Mouse (Mus musculus): ENCODE measurements at regions not wholly inside any gene's neighbourhood (a gene's known extent, or its start where the extent isn't known, plus 50 kb on each side); places are given as distances from the start of the nearest gene placed in this dataset.
"Not testable (repeated sequence)": the region's sequence is repeated elsewhere in the genome, so short reads cannot be mapped to it uniquely, and the experiment has no call there.

DNA sequence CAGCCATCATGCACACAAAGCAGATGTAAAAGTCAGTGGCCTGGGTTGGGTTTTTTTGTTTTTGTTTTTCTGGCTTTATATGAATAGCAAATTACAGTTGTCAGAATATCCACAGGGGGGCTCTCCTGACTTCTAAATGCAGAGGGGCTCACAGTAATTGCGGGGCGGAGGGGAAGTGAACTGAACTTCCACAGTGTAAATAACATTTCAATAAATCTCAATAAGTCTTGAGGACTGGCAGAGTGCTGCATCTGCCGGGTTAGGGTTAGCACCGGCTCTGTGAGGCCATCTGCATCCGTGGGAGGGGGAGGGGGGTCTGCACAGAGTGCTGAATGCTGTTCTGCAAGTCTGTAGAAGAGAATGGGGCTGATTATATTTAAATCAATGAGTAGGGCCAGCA lies 50.3 kb upstream of the Arl4c start:
- peak; percentile 79 for DNase-seq (ENCODE audit: low spot score)

DNA sequence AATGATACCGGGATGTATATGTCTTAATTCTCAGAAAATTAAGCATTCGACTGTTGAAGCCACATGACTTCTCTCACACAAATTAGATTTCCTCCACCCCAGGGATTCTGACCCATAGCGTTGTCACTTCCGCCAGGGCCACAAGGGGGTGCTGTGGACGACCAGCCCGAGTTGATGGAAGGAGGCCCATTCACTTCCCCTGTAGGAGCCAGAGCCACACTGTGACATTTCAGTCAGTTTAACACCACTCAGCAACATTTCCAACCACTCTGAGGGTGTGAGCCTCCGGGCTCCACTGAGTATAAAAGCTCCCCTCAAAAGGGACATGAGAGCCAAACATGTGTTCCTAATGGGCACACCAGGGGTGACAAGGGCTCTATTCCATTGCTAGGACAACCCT lies 54.6 kb upstream of the Arl4c start:
- peak; percentile 71 for DNase-seq (ENCODE audit: low spot score)

DNA sequence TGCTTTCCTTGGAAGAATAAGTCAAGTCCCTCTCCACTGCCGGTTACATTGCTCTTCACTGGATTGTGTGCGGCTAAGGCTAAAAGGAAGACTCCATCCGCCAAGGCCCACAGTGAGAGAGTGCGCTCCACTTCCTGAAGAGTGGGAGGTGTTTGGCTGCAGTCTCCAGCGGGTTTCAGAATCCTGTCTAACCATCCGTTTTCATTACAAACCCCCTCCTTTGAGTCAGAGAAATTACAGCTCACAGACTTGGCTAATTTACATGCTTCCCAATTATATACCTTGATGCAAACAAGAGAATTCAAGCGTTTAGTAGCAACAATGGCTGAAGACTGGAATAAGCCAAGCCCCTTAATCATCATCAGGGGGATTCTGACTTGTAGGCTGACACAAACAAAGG lies 55.1 kb upstream of the Arl4c start:
- peak; percentile 47 for DNase-seq (ENCODE audit: low spot score)

DNA sequence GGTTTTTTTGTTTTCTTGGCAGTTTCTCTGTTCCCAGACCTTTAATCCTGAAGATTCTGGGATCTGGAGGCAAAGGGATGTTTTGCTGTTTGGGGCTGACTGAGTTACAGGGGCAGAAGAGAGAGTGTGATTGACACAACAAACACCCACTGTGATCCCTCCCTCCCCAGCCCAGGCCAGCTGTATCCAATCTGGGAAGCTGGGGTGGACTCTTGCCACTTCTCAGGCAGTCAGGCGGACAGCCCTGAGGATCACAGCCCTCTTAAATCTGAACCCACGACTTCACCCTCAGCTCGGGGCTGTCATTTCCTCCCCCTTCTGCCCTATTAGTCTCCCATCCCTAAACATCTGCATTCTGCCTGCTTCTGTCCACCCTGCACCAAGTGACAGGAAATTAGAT lies 55.7 kb upstream of the Arl4c start:
- peak; percentile 41 for DNase-seq (ENCODE audit: low spot score)

DNA sequence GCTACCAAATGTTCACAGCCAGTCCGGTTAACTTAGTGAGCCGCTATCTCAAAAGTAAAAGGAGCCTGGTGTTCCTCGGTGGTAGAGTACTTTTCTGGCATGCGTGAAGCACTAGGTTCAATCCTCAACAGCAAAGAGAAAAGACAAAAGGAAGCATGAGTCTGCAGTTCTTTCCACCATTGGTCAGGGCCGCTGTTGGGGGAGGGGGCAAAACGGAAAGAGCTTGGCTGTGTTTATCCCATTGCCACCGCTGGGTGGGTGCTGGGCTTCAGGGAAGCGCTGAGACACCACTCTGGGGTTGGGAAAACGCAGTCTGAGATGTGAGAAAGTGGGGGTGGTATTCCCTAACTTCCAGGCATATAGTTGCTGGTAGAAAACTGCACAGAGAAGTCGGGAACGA lies 58.6 kb upstream of the Arl4c start:
- DNase-seq (ENCODE audit: low spot score) = no peak

DNA sequence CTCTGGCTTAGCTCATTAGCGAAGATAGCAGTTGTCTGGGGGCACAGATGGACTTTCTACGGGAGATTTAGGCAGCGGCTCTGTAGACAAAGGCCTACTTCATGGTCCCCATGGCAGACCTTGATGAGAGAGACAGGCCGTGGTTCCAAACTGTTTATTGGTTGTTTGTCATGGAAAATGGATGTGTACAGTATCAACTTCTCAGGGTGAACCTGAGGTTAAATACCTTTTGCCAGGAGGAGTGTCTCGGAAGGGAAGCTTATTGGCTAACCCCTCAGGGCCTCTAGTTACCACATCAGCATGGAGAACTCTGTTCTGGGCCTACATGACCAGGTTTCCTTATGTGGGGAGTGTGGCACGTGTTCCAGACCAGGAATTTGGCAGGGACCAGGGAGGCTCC lies 59.1 kb upstream of the Arl4c start:
- DNase-seq (ENCODE audit: low spot score) = no peak

DNA sequence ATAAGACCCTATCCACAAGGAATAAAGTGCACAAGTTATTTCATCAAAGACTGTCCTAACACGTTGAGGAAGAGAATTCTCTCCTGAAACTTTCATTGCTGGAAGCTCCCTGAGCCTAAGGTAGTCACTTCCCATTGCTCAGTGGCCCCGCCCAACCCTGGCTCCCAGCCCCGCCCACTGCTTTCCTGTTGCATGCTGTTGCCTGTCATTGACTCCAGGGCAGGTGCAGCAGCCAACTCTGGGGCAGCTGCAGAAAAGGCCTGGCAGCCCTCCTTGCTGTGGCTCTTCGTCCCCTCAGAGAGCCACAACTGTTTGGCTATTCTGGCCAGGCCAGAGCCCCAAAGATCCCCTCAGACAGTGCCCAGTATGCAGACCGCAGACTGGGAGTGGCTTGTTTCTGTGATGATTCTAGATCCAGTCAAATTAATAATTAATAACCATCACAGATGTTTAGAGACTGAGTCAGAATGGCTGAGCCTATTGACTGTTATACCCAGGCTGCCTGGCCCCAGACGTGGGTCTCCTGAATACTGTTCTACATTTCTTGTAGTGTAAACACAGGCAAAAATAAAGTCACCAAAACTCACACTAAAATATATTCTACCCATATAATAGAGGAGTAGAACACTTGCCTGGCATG lies 61.8 kb upstream of the Arl4c start:
- no peak for DNase-seq (ENCODE audit: low spot score)

DNA sequence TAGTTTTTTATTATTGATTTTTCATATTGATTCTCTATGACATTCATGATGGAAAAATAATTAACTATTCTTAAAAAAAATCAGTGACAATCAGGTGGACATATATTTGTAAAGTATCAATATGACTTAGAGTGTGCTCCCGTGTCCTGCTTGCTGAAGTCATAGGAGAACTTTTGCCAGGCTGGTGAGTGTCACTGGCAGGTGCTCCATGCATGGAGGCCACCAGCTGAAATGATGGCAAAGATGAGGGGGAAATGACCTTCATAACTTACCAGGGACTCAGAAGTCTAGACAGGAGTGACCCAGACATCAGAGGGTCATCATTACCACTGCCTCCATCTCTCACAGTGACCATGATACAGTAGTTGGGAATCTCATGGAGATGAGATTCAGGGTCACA lies 62.5 kb upstream of the Arl4c start:
- no peak for DNase-seq (ENCODE audit: low spot score)

DNA sequence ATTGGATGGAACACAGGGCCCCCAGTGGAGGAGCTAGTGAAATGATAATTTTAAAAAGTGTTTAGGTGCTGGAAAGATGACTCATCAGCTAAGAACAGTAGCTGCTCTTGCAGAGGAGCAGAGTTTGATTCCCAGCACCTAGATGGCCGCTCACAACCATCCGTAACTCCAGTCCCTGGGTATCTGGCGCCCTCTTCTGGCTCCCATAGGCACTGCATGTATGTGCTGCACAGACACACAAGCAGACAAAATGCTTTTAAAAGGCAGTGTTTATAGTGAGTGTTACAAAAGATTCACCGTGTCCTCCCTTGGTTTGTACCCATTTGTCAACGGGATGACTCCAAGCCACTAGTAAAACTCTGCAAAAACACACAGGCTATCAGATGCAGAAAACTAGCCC lies 75.0 kb upstream of the Arl4c start:
- DNase-seq (ENCODE audit: low spot score) = no peak

DNA sequence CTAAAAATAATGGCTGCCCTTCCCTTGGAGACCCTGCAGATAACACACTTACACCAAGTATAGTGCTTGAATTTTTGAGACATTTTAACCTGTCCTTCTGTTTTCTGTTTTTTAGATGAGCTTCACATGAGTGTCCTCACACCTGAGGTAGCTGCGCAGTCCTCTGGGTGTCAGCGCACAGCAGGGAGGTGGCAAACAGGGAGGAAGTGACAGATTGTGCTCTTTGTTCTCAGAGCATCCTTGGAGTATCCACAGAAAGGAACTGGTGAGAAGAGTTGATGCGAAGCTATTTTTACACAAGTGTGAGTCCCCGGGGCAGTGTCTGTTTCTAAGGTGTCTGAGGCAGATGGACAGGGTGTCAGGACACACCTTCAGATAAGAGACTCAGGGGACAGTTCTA lies 78.2 kb upstream of the Arl4c start:
- no peak for DNase-seq (ENCODE audit: low spot score)

DNA sequence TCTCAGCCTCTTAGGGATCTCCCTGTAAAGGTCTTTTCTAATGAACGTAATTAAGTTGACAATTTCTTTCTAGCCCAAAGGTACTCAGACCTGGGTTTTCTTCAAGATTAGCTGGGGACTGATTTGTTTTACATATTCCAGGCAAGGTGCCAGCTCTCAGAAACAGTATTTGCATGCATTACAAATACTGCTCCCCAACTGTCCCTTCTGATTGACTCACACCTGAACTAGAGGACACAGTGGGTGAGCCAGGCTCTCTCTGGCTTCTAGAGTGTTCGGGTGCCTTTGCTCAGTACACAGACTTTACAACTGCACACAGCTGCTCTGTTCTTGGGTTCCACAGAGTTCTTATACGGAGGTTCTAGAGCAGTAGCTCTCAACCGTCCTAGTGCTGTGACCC lies 81.1 kb upstream of the Arl4c start:
- no peak for DNase-seq (ENCODE audit: low spot score)

DNA sequence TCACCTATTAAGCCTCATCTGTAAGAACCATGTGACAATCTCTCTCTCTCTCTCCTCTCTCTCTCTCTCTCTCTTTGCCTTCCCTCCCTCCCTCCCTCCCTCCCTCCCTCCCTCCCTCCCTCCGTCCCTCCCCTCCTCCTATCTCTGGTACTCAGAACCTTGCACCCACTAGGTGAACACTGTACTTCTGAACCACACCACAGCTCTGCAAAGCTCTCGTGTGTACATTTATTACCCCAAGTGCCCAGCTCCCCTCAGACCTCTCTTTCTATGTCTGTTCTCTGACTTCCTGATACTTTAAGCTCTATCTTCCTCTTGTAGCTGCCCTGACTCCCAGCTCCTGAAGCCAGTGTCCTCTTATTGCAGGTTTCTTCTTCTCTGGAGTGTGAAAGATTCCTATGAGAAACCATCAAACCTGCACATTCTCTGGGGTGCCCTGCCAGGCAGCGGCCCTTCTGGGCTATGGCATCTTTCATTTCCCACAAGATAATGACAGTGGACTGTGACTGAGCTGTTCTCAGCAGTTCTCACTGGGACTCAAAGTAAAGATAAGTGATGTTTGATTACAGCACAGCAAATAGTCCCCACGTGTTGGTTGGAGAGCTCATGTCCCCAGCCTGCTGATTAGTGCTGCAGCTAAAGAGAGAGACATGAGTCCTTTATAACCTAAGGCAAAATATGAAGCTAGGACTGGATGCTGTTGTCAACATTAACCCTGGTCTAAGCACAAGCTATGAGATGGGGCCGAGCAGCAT lies 83.0 kb upstream of the Arl4c start:
- DNase-seq (ENCODE audit: low spot score) = no peak

DNA sequence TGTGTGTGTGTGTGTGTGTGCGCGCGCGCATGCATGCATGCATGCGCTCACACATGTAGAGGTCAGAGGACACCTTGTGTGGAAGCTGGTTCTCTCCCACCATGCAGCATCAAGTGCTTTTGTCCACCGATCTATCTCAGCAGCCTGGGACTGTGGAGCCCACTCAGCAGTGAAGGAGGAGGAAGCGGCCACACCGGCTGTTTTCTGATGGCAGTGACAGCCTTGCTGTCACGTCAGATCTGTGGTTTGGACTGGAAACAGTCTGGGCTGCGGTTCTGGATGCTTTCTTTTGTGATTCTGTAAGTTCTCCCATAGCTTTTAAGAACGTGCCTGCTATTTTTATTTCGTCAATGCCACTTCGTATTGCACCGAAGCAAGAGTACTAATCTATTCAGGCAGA lies 84.0 kb upstream of the Arl4c start:
- no peak for DNase-seq (ENCODE audit: low spot score)

DNA sequence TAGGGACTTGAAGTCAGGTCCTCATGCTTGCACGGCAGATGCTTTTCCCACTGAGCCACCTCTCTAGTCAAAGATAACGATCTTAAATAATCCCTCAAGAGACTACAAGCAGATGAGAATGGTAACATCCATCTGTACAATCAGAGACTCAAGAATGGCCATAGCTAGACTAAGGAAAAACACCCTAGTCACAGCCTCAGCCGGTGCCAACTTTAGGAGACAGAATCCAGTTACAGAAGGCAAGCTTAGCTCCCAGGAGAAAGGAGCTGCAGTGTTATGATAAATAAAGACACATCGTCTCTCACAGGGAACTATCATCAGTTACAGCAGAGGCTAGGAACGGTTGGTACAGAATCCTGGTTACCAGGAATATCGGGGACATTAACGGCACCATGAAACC lies 88.7 kb upstream of the Arl4c start:
- no peak for DNase-seq (ENCODE audit: low spot score)

DNA sequence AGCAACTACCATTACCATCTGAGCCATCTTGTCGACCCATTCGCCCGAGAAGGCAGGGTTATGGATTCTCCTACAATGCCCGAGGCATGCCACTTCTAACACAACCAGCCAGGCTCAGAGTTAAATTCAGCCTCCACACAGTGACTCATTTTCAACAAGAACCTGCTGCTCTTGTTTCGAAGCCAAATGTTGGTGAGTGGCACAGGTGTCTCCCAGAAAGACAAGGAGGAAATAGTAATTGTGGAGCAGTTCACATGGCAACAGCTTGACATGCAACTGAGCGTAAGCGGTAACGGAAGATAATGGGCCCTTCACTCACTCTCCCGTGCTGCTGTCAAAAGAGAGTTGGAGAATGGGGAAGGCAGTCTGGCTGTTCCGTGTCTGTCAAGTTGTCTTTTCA lies 92.9 kb upstream of the Arl4c start:
- DNase-seq (ENCODE audit: low spot score) = no peak

DNA sequence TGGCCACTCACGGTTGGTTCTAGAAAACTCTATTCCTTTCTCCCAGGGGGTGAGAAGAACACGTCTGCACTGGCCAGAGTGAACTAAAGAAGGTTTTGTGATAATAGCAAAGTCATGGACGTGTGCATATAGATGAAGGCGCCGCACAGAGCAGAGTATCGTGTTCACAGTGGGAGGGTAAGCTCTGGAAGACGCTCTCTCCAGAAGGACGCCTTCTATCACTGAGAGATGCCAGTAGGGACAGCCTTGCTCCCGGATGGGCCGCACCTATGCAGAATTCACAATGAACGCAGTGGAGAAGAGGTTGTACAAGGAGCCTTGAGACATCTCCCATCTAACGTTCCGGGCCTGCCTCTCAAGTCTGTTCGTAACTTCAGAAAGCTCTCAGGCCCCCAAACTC lies 96.5 kb upstream of the Arl4c start:
- no peak for DNase-seq (ENCODE audit: low spot score)

DNA sequence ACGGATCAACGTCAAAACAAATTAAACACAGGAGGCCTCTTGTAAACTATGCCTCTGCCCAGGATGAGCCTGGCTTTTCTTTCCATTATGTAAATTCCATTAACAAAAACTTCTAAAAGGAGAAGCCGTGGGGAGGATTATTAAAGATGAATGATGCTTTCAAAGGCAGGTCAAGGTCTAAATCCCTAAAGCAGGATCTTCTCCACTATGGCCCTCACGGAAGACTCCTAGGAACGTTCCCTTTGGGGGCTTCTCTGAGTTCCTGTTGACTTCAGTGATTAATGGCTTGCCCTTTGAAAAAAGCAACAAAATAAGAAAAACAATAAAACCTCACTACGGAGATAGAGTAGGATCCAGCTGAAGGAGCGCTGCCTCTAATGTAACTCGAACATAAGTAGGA lies 96.9 kb upstream of the Arl4c start:
- no peak for DNase-seq (ENCODE audit: low spot score)

DNA sequence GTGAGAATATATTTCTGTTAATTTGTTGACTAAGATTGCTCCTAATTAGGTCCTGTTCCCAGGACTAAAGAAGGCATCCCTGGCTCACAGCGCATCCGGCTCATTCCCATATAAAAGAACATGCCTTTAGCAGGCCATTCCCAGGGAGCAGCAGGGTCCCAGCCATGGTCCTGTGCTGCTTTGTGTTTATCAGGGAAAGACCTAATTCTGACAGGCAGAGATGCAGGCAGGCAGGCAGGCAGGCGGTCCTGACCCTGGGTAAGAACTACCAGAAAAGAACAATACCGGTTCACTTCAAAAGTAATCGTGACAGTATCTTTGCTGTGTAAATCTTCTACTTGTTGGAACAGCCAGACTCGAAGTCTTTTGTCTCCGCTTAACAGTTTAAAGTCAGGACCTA lies 97.3 kb upstream of the Arl4c start:
- peak; percentile 55 for DNase-seq (ENCODE audit: low spot score)

DNA sequence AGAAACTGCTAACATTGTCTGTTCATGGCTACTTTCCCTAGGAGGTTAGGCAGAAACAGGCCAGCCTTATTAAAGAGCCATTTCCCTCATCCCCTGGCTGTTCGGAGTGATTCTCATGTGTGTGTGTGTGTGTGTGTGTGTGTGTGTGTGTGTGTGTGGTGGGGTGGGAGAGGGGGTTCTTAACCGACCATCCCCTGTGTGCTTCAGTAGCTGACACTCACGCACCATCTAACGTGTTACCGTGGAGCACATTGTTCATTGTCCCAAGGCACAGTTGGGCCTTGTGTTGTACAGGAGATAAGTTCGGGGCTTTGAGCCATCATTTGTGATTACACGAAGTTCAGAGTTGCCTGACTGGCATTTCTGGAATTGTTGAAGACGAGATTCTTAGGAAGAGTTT lies 97.8 kb upstream of the Arl4c start:
- DNase-seq (ENCODE audit: low spot score) = no peak

DNA sequence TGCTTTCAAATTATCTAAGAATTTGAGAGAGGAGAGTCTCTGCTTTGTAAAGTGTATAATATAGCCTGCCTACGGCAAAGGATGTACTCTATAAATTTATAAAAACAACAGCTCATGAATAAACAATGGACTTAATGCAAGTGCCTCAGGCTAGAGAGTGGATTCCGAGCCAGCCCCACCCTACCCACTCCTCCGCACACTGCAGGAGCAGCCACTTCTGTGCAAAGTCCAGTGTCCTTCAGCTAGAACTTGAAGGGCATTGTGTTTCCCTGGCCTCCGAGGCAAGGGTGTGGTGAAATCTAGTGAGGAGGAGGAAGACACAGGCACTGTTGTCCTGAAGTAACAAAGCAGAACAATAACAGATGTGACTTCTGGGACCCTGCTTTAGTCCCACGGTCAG lies 98.4 kb upstream of the Arl4c start:
- DNase-seq (ENCODE audit: low spot score) = no peak

DNA sequence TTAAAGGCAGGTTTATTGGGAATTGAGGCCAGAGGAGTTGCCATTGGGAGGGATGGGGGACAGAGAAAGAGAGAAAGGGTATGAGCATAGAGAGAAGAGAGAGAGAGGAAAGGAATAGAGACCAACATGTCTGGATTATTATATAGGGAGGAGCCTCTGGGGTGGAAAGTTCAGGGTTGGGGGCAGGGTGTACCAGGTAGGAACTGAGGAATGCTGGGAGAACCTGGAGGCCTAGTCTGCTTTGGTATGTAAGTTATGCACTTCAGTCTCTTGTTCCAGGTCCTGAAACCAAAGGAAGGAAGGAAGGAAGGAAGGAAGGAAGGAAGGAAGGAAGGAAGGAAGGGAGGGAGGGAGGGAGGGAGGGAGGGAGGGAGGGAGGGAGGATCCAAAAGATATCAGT lies 99.1 kb upstream of the Arl4c start:
- DNase-seq (ENCODE audit: low spot score) = not testable (repeated sequence)

DNA sequence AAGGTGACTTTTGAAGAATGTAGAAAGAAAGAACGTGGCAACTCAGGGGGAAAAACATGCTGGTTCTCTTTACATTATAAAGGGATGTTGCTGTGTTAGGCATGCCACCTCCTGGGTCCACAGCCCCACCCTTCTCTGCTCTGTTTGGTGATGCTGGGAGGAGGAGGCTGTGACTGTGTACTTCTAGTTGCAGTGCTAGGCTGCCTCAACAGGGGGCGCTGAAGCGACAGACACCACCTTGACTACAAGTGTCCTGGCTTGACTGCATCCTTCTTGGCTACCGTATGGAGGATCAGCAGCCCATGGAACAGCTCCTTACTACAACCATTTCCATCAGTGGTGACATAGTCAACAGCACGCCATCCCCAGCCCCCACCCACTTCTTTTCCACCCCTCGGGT lies 104.9 kb upstream of the Arl4c start:
- no peak for DNase-seq (ENCODE audit: low spot score)

DNA sequence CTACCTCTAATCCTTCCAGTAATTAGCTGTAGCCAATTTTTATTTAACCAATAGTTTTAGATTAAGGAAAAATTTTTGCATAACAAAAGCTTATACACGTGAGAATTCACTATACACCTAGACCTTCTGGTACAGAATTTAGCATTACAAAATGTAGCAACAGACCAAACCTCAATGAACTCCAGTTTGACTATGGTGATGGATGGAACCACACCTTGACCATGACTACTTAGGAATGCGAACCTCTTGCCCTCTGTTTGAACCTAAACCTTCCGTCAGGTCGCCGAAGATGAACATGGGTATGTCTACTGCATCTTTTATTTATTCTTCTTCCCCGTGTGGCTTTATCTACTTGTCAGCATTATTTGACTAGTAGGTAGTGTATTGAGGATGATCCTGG lies 105.9 kb upstream of the Arl4c start:
- DNase-seq (ENCODE audit: low spot score) = no peak

DNA sequence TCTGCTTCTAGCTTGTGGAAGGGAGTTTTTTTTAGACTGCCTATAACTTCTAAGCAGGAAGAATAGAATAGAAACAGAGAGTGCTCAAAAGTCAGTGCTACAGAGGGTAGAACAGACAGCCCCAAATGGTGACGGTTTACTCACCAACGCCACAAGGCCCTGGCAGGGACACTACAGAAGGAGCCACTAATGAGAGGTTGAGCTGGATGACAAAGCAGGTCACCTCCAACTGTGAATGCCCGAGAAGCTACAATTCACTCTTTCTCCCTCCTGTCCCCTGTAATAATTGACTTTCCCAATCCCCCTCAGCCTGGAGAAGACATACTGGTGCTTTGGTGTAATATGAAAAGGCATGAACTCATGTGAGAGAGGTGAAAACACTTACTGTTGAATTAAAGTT lies 106.5 kb upstream of the Arl4c start:
- peak; percentile 49 for DNase-seq (ENCODE audit: low spot score)
